Mouse (Mus musculus) hindbrain, embryonic 16.5 days (tissue): ENCODE results near the gene Ifitm10. TPM values are rescaled to one million over a fixed set of nuclear protein-coding genes. Genes with fewer than 3 reads are reported as not detected.

Experiments
- ATAC-seq: fragments of 200-750 bp; cut with Nextera tagmentation; 2 replicates; pipeline ENCODE4 v1.8.0; 2017; ENCODE audit warnings: moderate TSS enrichment, moderate library complexity
- H3K27ac ChIP-seq: fragments of 300-500 bp; sonication (generic); 2 replicates; pipeline ENCODE4 v1.5.1; 2014; ENCODE audit warnings: low read depth, mild to moderate bottlenecking, control low read depth, low read length, moderate library complexity
- H3K27me3 ChIP-seq: fragments of 300-500 bp; sonication (generic); replicated peaks from 2 replicates; pipeline ENCODE4 v1.6.1; 2014; ENCODE audit warnings: low read length; ENCODE audit not compliant: control insufficient read depth, insufficient read depth
- H3K36me3 ChIP-seq: fragments of 300-500 bp; sonication (generic); 2 replicates; pipeline ENCODE4 v1.6.1; 2014; ENCODE audit warnings: mild to moderate bottlenecking, low read length, moderate library complexity, mixed read lengths; ENCODE audit not compliant: control insufficient read depth, insufficient read depth
- H3K4me1 ChIP-seq: fragments of 300-500 bp; sonication (generic); 2 replicates; pipeline ENCODE4 v1.6.1; 2014; ENCODE audit warnings: low read depth, low read length; ENCODE audit not compliant: control insufficient read depth, insufficient read depth
- H3K4me2 ChIP-seq: fragments of 300-500 bp; sonication (generic); 2 replicates; pipeline ENCODE4 v1.6.1; 2014; ENCODE audit warnings: mild to moderate bottlenecking, low read length, control low read depth, moderate library complexity
- H3K4me3 ChIP-seq: fragments of 300-500 bp; sonication (generic); 2 replicates; pipeline ENCODE4 v1.5.1; 2014; ENCODE audit warnings: mild to moderate bottlenecking, low read length, control low read depth, moderate library complexity
- H3K9ac ChIP-seq: fragments of 300-500 bp; sonication (generic); 2 replicates; pipeline ENCODE4 v1.6.1; 2014; ENCODE audit warnings: low read depth, mild to moderate bottlenecking, control low read depth, low read length, moderate library complexity
- H3K9me3 ChIP-seq: fragments of 300-500 bp; sonication (generic); 2 replicates; pipeline ENCODE4 v1.6.1; 2014; ENCODE audit warnings: mild to moderate bottlenecking, low read length, moderate library complexity; ENCODE audit not compliant: control insufficient read depth
- WGBS: fragments of 180-500 bp; shearing (Covaris S2); extraction: QIAGEN DNeasy Blood & Tissue Kit; methylation state at CpG from one replicate; pipeline ENCODE4 v1.1.7; 2014; 5-methylcytosine and 5-hydroxymethylcytosine counted together
- polyA plus RNA-seq: library from polyadenylated mRNA; unstranded; fragments of >200 nt; fragmentation: Nextera tagmentation; extraction: Ambion mirVana; gene quantifications from 2 replicates; pipeline ENCODE4 v1.2.1, GENCODE M21; 2015

Ifitm10 gene
- polyA plus RNA-seq, 1 experiment from 2014 or later: 14.9 TPM

- WGBS: 92% methylated on average over 5 of the region's 5 CpGs
Observed at GRCm38 (mm10) chr7:142374413-142375015, 961 bp upstream of the Ifitm10 start.

GRCm38 (mm10) chr7:142373039-142373438, 514 bp downstream of the Ifitm10 start:
- peaks cover 18% of the 10 kb centered on the region for H3K36me3 ChIP-seq
- no peak overlapping the region for H3K4me3 ChIP-seq
- no peak overlapping the region for H3K9ac ChIP-seq
- no peak overlapping the region for H3K4me2 ChIP-seq
- no peaks in the 10 kb centered on the region for H3K9me3 ChIP-seq
- peaks cover 9% of the 10 kb centered on the region; the same call in 1 of the 2 replicates for H3K4me1 ChIP-seq
- peaks cover 29% of the 10 kb centered on the region for H3K27me3 ChIP-seq
- no peak for ATAC-seq
- H3K27ac ChIP-seq: no peak overlapping the region
- 70% methylated on average over 5 of the region's 5 CpGs for WGBS

More at GRCm38 (mm10) chr7:142374413-142375015, 961 bp upstream of the Ifitm10 start:
- Histone ChIP-seq H3K4me2 (no peak overlapping the region), H3K36me3 (peaks cover 30% of the 10 kb centered on the region), H3K9ac (no peak overlapping the region), H3K4me3 (no peak overlapping the region), H3K9me3 (no peaks in the 10 kb centered on the region), H3K27me3 (peaks cover 29% of the 10 kb centered on the region), H3K27ac (no peak overlapping the region), H3K4me1 (peaks cover 9% of the 10 kb centered on the region; the same call in 1 of the 2 replicates)
- no peak for ATAC-seq

GRCm38 (mm10) chr7:142371768-142372661, 1.5 kb downstream of the Ifitm10 start:
- 2% methylated on average over 52 of the region's 64 CpGs for WGBS
- Histone ChIP-seq H3K4me2 (peak overlapping the region; percentile 89), H3K27me3 (peaks cover 29% of the 10 kb centered on the region)

GRCm38 (mm10) chr7:142371398-142371767, 2.2 kb downstream of the Ifitm10 start:
- Histone ChIP-seq H3K4me2 (peak overlapping the region; percentile 89), H3K36me3 (peaks cover 6% of the 10 kb centered on the region; the same call in 1 of the 2 replicates), H3K4me3 (peak overlapping the region; percentile 54), H3K27me3 (peaks cover 29% of the 10 kb centered on the region), H3K27ac (no peak overlapping the region), H3K9me3 (no peaks in the 10 kb centered on the region), H3K4me1 (peaks cover 9% of the 10 kb centered on the region; the same call in 1 of the 2 replicates), H3K9ac (peak overlapping the region; percentile 67)
- WGBS: 28% methylated on average over 11 of the region's 11 CpGs
- ATAC-seq: no peak

More at GRCm38 (mm10) chr7:142371768-142372661, 1.5 kb downstream of the Ifitm10 start:
- Histone ChIP-seq H3K9me3 (no peaks in the 10 kb centered on the region), H3K4me1 (peaks cover 9% of the 10 kb centered on the region; the same call in 1 of the 2 replicates), H3K4me3 (peak overlapping the region; percentile 54), H3K36me3 (peaks cover 11% of the 10 kb centered on the region; the same call in 1 of the 2 replicates), H3K9ac (peak overlapping the region; percentile 67), H3K27ac (no peak overlapping the region)
- ATAC-seq: peak; percentile 35; the same call in 1 of the 2 replicates

- Histone ChIP-seq H3K4me1 (peaks cover 9% of the 10 kb centered on the region; the same call in 1 of the 2 replicates), H3K9me3 (no peaks in the 10 kb centered on the region), H3K9ac (no peak overlapping the region), H3K27me3 (peaks cover 29% of the 10 kb centered on the region), H3K36me3 (peaks cover 2% of the 10 kb centered on the region; the same call in 1 of the 2 replicates), H3K27ac (no peak overlapping the region), H3K4me3 (no peak overlapping the region; the same call in 1 of the 2 replicates), H3K4me2 (peak overlapping the region; percentile 89)
- WGBS: 84% methylated on average over 18 of the region's 18 CpGs
- no peak for ATAC-seq
Observed at GRCm38 (mm10) chr7:142370937-142371336, 2.6 kb downstream of the Ifitm10 start.

- Histone ChIP-seq H3K36me3 (no peaks in the 10 kb centered on the region), H3K27me3 (peaks cover 29% of the 10 kb centered on the region), H3K4me2 (no peak overlapping the region), H3K4me3 (no peak overlapping the region), H3K4me1 (peaks cover 9% of the 10 kb centered on the region; the same call in 1 of the 2 replicates), H3K27ac (no peak overlapping the region), H3K9ac (no peak overlapping the region), H3K9me3 (no peaks in the 10 kb centered on the region)
- 76% methylated on average over 6 of the region's 6 CpGs for WGBS
- no peak for ATAC-seq
Observed at GRCm38 (mm10) chr7:142369820-142370219, 3.7 kb downstream of the Ifitm10 start.

GRCm38 (mm10) chr7:142368856-142369255, 4.7 kb downstream of the Ifitm10 start:
- Histone ChIP-seq H3K27me3 (peaks cover 29% of the 10 kb centered on the region), H3K9me3 (no peaks in the 10 kb centered on the region), H3K36me3 (no peaks in the 10 kb centered on the region), H3K4me3 (no peak overlapping the region), H3K4me2 (no peak overlapping the region), H3K27ac (no peak overlapping the region), H3K9ac (no peak overlapping the region), H3K4me1 (peaks cover 9% of the 10 kb centered on the region; the same call in 1 of the 2 replicates)
- WGBS: 85% methylated on average over 2 of the region's 2 CpGs
- no peak for ATAC-seq

GRCm38 (mm10) chr7:142363107-142363506, 10.4 kb downstream of the Ifitm10 start:
- no peak overlapping the region for H3K4me3 ChIP-seq
- 79% methylated on average over 4 of the region's 4 CpGs for WGBS
- H3K4me2 ChIP-seq: no peak overlapping the region
- H3K36me3 ChIP-seq: no peaks in the 10 kb centered on the region
- H3K27me3 ChIP-seq: no peaks in the 10 kb centered on the region
- no peak for ATAC-seq
- H3K27ac ChIP-seq: no peak overlapping the region
- H3K4me1 ChIP-seq: no peaks in the 10 kb centered on the region
- H3K9ac ChIP-seq: no peak overlapping the region
- H3K9me3 ChIP-seq: no peaks in the 10 kb centered on the region

- no peaks in the 10 kb centered on the region for H3K36me3 ChIP-seq
- H3K9ac ChIP-seq: no peak overlapping the region
- H3K4me1 ChIP-seq: no peaks in the 10 kb centered on the region
- H3K27ac ChIP-seq: no peak overlapping the region
- no peaks in the 10 kb centered on the region for H3K9me3 ChIP-seq
- no peak for ATAC-seq
- no peaks in the 10 kb centered on the region for H3K27me3 ChIP-seq
- no peak overlapping the region for H3K4me2 ChIP-seq
- no peak overlapping the region for H3K4me3 ChIP-seq
Observed at GRCm38 (mm10) chr7:142360743-142361142, 12.8 kb downstream of the Ifitm10 start.
